Mouse (Mus musculus) small intestine, adult 2 months (tissue): ENCODE data around the gene Nr2c2ap.

Source experiments
- CTCF ChIP-seq: fragments of 200-500 bp; IDR thresholded peaks from 2 replicates; pipeline ENCODE4 v1.5.1; 2012; ENCODE audit warnings: low read depth, mild to moderate bottlenecking, control low read depth, inconsistent platforms, low read length, moderate library complexity, mixed read lengths; ENCODE audit not compliant: insufficient replicate concordance, insufficient read length; ENCODE audit errors: extremely low read depth
- POLR2A ChIP-seq: fragments of 200-500 bp; IDR thresholded peaks from 2 replicates; pipeline ENCODE4 v1.6.1; 2012; ENCODE audit warnings: low read depth, mild to moderate bottlenecking, control low read depth, inconsistent platforms, low read length, moderate library complexity

DNA sequence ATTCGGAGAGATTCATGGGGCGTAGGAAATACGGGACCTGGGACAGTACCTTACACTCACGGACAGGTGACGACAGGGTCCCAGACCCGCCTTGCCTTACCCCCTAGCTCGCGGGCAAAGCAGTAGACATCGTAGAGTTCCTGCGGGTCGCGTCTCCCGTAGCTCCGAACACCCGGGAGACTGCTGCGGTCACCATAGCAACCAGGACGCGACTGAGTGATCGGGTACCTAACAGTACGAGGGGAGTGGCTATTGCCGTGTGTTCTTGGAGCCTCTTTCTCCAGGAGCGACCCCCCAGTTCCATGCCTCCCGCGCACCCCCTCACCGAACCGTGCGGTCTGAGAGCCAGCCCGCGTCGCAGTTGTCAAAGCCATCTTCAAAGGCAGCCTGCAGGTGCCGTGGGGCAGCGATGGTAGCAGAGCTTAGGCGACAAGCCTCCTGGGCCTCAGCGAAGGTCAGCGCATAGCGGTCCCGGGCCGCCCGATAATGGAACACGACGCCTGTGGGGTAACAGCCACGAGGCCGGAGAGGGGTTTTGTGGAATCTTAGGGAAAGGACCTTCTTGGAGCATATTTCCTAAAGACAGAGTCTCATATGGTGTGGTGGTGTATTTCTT is 18.6 kb upstream of the Nr2c2ap start:
- TF ChIP-seq CTCF (no peak), POLR2A (no peak)
